Mouse (Mus musculus): ENCODE measurements at regions not wholly inside any gene's neighbourhood (a gene's known extent, or its start where the extent isn't known, plus 50 kb on each side); places are given as distances from the start of the nearest gene placed in this dataset.
"Not testable (repeated sequence)": the region's sequence is repeated elsewhere in the genome, so short reads cannot be mapped to it uniquely, and the experiment has no call there.

DNA sequence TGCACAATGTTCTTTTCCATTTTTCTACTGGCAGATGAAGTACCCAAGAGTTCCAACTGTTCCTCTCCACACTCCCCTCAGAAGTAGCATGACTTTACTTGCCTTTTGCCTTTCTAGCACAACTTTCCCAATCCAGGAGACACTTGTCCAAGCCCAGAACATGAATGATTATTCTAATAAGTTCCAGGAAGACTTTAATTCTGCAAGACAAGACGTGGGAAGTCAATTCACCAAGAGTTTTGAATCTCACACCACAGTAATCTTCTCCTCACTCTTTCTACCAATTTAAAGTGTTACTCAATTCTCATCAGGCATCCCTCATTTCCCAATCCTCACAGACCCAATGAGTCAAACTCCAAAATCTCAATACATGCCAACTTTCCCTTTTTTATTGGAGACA lies 122.4 kb downstream of the Car2 start:
- no peak for ATAC-seq (replicated peaks; ENCODE audit: low FRiP score, low TSS enrichment, poor library complexity, severe bottlenecking)

DNA sequence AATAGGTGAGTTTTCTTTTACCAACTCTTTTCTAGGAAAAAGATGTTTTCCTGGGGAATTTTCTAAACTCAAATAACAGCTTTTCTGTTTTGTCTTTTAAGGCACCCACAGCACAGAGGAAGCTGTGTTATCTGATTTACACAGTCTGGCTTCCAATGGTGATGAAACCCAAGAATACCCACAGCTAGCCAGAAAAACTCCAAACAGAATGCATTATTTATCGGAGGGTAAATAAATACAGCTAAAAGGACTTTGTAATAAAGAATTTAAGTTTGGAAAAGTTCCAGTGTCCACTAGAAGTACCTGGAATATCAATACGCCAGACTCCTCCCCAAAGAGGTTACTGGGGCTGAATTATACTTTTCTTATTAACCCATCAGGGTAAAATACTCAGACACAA lies 123.7 kb downstream of the Car2 start:
- no peak for ATAC-seq (replicated peaks; ENCODE audit: low FRiP score, low TSS enrichment, poor library complexity, severe bottlenecking)

DNA sequence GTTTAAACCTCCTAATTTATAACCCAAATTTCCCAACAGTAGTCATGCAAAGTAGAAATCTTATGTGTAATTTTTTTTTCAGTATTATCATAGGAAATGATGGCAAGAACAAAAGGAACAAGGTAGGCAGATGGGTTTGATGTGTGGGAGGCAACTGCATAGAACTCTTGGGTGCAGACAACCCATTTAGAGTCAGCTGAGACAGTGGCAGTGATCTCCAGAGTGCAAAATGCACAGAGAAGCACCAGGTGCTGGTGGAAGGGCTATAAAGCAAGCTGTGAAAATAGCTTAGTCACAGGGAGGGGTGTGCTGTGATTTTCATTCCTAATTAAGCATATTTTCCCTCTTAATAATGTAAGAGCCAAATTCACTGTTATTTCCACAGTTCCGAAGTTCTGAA lies 130.5 kb downstream of the Car2 start:
- no peak for ATAC-seq (replicated peaks; ENCODE audit: low FRiP score, low TSS enrichment, poor library complexity, severe bottlenecking)

DNA sequence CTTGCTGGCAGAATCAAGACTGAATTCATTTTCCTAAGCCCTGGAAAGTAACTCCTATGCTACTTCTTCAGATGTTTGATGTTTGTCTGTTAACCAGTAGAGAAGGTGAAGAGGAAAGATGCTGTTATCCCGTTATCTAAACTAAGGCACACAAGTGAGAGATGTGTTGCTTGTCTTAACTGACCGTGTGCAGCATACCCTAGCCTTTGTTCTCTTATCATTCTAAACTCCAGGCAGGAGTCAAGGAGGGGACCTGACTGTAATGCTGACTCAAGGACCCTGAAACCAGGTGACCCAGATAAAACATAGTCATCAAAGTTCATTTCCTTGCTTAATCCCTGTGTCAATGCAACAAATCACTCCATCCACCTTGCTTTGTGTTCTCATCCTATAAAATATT lies 136.7 kb downstream of the Car2 start:
- no peak; the same call in 1 of the 2 replicates for ATAC-seq (replicated peaks; ENCODE audit: low FRiP score, low TSS enrichment, poor library complexity, severe bottlenecking)

DNA sequence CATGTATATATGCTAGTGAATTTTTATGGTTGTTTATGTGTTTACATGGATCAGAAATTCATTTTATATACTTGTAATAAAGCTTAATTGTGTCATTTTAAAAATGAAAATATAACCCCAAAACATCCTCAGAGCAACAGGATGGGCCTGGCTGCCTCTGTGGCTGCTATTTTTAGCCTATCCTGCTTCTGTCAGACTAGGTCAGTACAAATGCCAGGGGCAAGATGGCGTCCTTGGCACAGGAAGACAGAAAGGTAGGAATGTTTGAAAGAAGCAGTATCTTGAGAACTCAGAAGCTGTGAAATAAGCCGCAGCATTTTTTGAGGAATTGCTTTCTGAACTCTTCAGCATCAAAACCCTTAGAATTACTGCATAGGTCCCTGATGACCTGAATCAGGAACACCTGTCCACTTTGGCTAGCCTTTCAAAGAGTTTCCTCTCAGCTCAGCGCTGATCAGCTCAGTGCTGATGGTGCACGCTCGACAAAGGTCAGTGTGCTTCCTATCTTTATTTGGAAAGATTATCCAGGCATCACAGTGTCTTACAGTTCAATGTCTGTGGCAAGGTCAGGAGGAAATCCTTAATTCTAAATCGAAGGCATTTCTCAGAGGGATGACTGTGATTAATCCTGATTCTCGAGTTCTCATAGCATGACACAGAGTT lies 154.9 kb downstream of the Car2 start:
- ATAC-seq (replicated peaks; ENCODE audit: low FRiP score, low TSS enrichment, poor library complexity, severe bottlenecking) = no peak

DNA sequence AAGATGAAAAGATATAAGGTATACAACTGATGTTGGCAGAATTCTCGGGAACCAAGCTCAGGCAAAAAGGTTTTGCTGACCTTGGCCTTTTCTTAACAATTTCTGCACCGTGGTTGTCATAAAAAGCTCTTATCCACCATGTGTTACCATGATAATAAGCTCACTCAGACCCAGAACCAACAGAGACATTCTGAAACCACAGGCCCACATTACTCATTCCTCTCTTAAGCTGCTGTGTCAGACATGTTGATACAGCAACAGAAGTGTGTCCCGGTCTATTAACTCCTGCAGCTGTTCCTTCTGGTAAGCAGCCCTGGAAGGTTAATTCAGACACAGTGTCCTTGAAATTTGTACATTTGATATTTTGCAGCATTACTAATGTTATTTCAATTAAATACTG lies 167.9 kb downstream of the Car2 start:
- no peak for ATAC-seq (replicated peaks; ENCODE audit: low FRiP score, low TSS enrichment, poor library complexity, severe bottlenecking)

DNA sequence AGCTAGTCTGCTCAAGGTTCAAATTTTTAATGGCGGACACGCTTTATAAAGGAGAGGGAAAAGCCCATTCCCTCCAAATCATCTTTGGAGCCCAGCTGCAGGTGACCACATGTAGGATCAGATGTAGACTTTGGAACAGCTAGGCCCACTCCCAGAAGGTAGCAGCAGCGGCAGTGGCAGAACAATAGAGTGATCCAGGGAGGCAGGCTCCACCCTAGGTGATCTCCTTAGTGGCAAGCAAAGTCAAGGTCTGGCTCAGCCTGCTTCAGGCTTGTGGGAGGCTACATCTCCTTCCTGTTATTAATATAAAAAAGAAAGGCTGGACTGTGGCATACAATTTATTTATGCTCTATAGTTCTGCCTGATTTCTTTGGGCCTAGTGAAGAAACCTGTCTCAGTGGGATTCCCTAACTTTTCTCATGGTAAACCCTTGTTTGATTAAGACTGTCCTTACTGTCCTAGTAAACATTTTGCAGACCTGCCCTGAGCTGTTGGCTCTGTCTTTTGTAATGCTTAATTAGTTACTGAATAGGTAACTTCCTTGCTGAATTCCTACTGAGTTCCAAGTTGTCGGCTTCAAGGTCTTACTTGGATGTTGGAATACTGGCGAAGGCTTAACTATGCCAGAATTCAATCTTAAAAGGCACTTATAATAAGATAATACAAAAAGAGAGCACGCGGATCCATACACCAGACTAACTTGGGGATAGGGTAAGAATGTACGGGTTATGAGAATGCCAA lies 169.6 kb downstream of the Car2 start:
- not testable (repeated sequence) for ATAC-seq (replicated peaks; ENCODE audit: low FRiP score, low TSS enrichment, poor library complexity, severe bottlenecking)

DNA sequence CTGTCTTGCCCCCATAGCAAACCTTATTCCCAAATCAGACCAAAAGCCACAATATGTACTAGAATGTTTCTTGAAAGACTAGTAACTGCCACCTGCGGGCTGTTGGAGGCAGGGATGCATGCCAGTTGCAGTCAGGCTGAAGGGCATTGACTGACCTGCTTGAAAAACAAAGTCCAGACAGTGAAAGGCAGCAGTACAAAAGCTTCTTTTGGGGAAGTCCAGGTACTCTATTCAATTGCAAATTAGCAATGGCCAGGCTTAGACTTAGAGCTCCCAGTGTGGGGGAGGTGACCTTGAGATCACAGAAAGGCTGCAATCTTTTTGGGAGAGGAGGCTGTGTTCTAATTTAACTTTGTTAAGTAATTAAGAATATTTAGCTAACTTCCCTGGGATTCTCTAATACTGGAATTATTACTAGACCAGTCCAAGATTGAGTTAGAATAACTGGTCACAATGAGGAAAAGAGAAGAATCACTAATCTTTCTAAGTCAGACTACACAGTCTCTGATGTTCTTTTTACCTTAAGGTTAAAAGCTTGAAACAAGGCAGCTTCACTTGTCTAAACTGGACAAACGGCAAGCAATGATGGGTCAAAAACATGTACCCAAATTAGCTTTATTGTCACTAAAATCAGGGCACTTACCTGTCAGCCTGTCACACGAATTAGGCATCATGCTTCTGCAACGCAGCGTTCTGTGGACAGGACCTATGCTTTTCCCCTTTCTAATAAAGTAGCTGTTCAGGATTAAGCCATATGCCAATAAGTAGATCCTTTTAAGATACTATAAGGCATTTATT lies 170.9 kb downstream of the Car2 start:
- not testable (repeated sequence) for ATAC-seq (replicated peaks; ENCODE audit: low FRiP score, low TSS enrichment, poor library complexity, severe bottlenecking)

DNA sequence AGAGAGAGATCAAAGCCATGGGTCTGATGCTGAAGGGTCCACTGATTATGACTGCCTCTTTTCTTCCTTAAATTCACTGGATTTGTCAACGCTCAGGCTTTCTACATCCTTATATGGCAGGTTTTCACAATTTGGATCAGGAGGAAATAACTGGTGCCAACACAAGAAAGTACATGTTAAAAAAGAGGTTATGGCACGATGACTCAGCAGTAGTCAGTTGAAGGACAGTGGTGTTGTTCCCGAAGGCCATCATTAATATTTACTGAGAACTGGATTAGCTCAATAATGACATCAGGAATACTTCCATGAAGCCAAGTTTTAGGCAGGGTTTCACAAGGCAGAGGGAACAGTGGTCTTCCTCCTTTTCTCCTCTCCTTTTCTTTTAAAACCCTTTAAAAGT lies 179.6 kb downstream of the Car2 start:
- ATAC-seq (replicated peaks; ENCODE audit: low FRiP score, low TSS enrichment, poor library complexity, severe bottlenecking) = no peak

DNA sequence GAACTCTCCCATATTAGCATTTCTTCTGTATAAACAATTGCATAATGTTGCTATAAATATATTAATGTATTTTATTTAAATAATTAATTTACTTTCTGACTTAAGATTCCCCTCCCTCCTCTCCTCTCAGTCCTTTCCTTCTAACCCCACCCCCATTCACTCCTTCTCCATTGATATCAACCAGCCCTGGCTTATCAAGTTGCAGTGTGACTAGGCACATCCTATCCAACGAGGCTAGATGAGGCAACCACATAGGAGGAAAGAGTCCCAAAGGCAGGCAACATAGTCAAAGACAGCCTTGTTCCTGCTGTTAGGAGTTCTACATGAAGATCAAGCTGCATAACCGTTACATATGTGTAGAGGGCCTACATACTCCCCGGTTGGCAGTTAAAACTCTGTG lies 182.2 kb downstream of the Car2 start:
- no peak for ATAC-seq (replicated peaks; ENCODE audit: low FRiP score, low TSS enrichment, poor library complexity, severe bottlenecking)

DNA sequence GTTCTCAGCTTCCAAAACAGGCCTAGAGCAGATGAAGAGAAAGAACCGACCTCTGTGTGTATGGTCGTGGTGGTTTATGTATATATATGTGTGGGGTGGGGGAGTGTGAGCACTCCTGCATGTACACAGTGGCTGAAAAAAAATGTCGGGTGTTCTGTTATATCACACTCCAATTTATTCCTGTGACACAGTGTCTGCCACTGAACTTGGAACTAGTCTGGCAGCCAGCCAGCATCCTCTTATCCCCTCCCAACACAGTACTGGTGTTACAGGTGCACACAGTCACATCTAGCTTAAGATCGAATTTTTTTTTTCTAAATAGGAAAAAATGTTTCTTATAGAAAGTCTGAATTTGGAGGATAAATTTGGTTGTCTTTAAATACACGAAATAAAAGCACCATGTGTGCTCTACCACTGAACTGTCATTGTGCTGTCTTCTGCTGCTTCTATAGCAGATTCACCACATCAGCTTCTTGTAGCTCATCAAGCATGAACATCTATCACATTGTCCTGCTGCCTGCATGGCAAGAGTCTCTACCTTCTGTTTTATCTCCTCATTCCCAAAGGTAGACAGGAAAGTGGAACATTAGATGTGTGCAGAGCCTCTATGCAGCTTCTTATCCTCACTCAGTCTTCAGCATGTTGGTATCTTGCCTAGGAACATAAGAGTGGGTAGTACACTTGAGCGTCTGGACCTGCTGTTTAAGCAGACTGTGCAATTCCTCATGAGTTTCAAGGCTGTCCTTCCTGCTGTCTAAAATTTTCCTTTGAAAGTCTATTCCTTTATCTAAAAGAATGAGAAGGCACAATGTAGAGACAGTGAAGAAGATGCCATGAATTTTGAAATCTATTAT lies 185.2 kb downstream of the Car2 start:
- peak; percentile 58 for ATAC-seq (replicated peaks; ENCODE audit: low FRiP score, low TSS enrichment, poor library complexity, severe bottlenecking)

DNA sequence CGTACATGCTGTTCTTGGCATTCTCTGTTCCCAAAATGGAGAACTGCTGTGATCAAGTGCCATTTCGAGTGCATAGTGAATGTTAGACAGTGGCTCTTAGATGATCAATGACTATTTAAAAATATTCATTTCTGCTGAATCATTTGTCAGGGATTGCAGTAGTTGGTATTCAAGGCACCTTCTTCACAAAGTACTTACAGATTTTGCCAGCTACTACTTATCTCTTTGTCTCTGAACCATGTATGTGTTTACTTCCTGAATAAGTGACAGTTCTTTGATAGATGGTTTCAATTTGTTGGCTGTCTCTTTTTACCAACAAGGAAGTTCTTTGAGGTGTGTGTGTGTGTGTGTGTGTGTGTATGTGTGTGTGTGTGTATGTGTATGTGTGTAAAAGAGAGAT lies 187.3 kb downstream of the Car2 start:
- ATAC-seq (replicated peaks; ENCODE audit: low FRiP score, low TSS enrichment, poor library complexity, severe bottlenecking) = no peak

DNA sequence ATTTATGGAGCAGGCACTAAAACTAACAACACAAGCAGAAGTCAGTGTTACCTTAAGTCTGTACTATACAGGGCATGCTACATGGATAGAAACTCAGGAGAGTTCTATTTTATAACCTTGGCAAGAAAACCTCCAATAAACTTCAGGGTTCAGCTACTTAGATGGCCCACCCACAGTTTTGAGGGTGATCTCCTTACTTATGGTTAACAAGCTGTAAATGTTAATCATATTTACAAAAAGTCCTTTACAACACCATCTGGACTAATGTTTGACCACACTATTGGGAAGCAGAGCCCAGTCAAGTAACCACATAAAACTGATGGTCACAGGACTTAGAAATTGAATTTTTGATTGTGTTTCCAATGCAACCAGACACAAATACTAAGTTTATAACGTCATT lies 187.8 kb downstream of the Car2 start:
- no peak for ATAC-seq (replicated peaks; ENCODE audit: low FRiP score, low TSS enrichment, poor library complexity, severe bottlenecking)

DNA sequence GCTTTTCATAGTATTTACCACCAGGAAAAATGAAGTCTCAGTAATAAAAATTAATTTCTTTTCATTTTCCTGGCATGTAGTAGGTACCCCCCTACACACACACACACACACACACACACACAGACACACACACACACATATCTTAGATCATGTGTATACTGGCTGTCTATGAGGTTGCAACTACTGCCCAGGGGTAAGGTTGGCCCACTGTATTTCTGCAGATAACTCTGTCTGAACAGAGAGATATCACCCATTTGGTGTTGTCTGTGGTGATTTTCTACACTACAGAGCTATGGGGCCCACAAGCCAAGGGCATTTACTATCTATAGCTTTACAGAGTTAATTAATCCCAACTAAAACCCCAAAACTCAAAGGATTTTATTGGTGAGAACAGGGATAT lies 188.9 kb downstream of the Car2 start:
- ATAC-seq (replicated peaks; ENCODE audit: low FRiP score, low TSS enrichment, poor library complexity, severe bottlenecking) = peak; percentile 54

DNA sequence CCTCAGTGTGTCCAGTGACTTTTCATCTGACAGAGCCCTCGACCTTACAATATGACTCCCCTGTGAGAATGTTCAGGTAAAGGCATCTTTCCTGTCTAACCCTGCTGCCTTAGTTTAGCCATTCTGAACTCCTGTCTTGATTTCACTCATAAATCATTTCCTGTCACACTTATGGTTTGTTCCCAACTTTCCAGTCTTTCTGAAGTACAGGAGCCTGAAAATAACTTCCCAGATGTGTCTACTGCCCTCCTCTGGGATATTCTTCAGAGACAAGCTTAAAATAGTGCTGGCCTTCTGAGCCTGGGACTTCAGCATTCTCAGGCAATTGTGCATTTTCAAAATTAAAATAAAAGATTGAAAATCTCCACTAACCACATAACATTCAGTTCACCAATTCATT lies 204.1 kb downstream of the Car2 start:
- no peak for ATAC-seq (replicated peaks; ENCODE audit: low FRiP score, low TSS enrichment, poor library complexity, severe bottlenecking)

DNA sequence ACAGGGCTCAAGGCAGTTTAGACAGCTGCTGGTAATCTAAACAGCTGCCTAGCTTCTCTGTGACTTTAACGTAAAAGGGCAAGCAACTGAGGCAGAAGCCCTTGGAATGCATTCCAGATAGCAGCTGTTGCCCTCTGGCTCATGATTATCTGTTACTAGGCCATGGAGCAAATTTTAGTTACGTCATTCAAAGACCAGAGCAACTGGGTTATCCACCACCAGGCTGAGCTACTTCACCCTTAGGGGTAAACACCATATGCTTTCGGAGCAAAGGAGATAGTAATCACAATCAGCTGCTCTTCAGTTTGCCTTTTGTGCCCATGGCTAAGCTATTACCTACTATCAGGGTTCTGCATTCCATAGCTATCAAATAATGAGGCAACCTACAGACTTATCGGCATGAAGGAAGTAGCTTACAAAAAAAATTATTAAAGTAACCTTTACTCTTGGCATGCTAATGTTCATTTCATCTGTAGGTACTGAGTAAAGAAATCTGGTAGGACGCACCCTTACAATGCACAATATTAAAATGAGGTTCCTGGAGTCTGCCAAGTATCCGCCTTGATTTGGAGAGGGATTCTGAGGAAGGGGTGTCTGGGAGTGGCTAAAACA lies 212.2 kb downstream of the Car2 start:
- ATAC-seq (replicated peaks; ENCODE audit: low FRiP score, low TSS enrichment, poor library complexity, severe bottlenecking) = no peak

DNA sequence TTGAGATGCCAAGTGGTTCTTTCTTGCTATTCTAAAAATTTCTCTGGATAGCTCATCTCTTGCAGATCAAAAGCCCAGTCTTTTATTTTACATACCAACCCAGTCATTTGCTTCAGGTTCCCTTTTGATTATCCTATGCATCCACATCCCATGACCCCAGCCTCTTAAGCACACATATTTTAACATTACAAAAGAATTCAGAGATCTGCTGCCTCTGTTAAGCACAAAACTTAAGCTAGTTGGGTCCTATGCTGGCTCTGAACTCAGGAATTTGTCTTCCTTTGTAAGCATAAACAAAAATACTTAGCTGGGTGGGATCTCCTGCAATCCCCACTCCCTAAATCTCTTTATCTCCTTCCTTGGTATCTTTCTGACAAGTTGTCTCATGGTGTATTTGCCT lies 212.9 kb downstream of the Car2 start:
- ATAC-seq (replicated peaks; ENCODE audit: low FRiP score, low TSS enrichment, poor library complexity, severe bottlenecking) = no peak

DNA sequence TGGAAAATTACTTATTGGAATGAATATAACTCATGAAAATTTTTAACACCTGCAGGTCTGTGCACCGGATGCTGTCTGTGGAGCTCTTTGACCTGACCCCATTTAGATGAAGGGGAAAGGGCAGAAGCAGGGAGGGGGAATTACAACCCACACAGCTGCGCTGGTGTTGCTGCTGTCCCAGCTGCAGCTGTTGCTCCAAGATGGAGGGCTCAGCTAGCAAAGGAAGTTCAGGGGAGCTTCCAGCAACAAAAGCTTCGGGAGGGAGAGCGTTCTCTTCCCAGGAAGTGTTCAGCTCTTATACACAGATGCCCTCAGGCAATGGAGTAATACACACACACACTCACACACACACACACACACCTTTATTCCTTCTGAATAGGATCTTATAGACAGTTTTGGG lies 219.6 kb downstream of the Car2 start:
- ATAC-seq (replicated peaks; ENCODE audit: low FRiP score, low TSS enrichment, poor library complexity, severe bottlenecking) = no peak

DNA sequence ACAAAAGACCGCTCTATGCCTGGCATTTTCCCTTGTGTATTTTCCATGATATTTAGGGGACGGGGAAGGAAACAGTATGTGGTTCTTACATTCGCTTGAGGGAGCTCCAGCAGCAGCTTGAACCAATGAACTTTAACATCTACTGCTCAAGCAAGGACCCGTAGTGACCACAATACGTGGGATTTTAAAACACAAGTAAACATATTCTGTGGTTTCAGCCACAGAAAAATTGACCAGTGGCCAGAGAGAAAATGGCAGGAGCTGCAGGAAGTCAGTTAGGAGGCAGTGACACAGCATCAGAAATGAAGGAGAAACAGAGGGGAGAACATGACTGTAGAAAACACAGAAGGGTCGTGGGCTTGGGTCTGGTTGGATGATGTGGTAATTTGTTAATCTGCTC lies 220.2 kb downstream of the Car2 start:
- ATAC-seq (replicated peaks; ENCODE audit: low FRiP score, low TSS enrichment, poor library complexity, severe bottlenecking) = no peak
